Mouse (Mus musculus) myocyte (in vitro differentiated cells): ENCODE results near the gene Anks1b. TPM values are rescaled to one million over a fixed set of nuclear protein-coding genes. Genes with fewer than 3 reads are reported as not detected.

ENCODE experiments used
- H3K27me3 ChIP-seq: one replicate; pipeline ENCODE4 v1.6.1; 2011; ENCODE audit not compliant: control insufficient read depth, insufficient read depth, insufficient read length
- H3K36me3 ChIP-seq: one replicate; pipeline ENCODE4 v1.6.1; 2011; ENCODE audit not compliant: control insufficient read depth, insufficient read depth
- H3K4me2 ChIP-seq: one replicate; pipeline ENCODE4 v1.6.1; 2011; ENCODE audit warnings: low read depth, control low read depth
- H3K4me3 ChIP-seq: one replicate; pipeline ENCODE4 v1.5.1; 2011; ENCODE audit warnings: mild to moderate bottlenecking, control low read depth, moderate library complexity
- H3K79me2 ChIP-seq: one replicate; pipeline ENCODE4 v1.6.1; 2011; ENCODE audit not compliant: control insufficient read depth, insufficient read depth
- H3ac ChIP-seq: one replicate; pipeline ENCODE4 v1.6.1; 2011; ENCODE audit not compliant: control insufficient read depth, insufficient read length
- CEBPB ChIP-seq: IDR thresholded peaks from 2 replicates; pipeline ENCODE4 v1.6.1; 2011; ENCODE audit warnings: mild to moderate bottlenecking, moderate library complexity; ENCODE audit not compliant: poor library complexity, insufficient read depth, severe bottlenecking
- E2F4 ChIP-seq: IDR thresholded peaks from one replicate; pipeline ENCODE4 v1.6.1; 2011; ENCODE audit warnings: mild to moderate bottlenecking, control low read depth, moderate library complexity; ENCODE audit not compliant: insufficient read depth
- MAX ChIP-seq: IDR thresholded peaks from one replicate; pipeline ENCODE4 v1.6.1; 2011; ENCODE audit warnings: low read depth, mild to moderate bottlenecking, control low read depth
- MYOD1 ChIP-seq, 3 experiments: IDR thresholded peaks; one replicate each; pipeline ENCODE4 v1.6.1; 2011; ENCODE audit warnings: control low read depth in 2 of 3, low read depth in 2 of 3, mild to moderate bottlenecking in 2 of 3, moderate library complexity in 1 of 3; ENCODE audit not compliant: insufficient read length in 2 of 3, control insufficient read depth in 1 of 3
- MYOG ChIP-seq, 3 experiments: IDR thresholded peaks; one replicate each; pipeline ENCODE4 v1.6.1; 2011; ENCODE audit warnings: control low read depth in 2 of 3, low read depth in 2 of 3, mild to moderate bottlenecking in 2 of 3; ENCODE audit not compliant: insufficient read length in 2 of 3, control insufficient read depth in 1 of 3, insufficient read depth in 1 of 3
- POLR2A ChIP-seq: IDR thresholded peaks from one replicate; pipeline ENCODE4 v1.6.1; 2011; ENCODE audit warnings: low read depth, mild to moderate bottlenecking, control low read depth, moderate library complexity; ENCODE audit not compliant: insufficient read length
- POLR2AphosphoS2 ChIP-seq: IDR thresholded peaks from one replicate; pipeline ENCODE4 v1.6.1; 2011; ENCODE audit warnings: low read depth, control low read depth; ENCODE audit not compliant: insufficient read length
- REST ChIP-seq: IDR thresholded peaks from one replicate; pipeline ENCODE4 v1.6.1; 2011; ENCODE audit warnings: mild to moderate bottlenecking, control low read depth, moderate library complexity; ENCODE audit not compliant: insufficient read depth, insufficient read length
- SRF ChIP-seq: IDR thresholded peaks from one replicate; pipeline ENCODE4 v1.6.1; 2011; ENCODE audit warnings: low read depth; ENCODE audit not compliant: control insufficient read depth, insufficient read length
- TCF12 ChIP-seq: IDR thresholded peaks from one replicate; pipeline ENCODE4 v1.6.1; 2011; ENCODE audit warnings: mild to moderate bottlenecking, control low read depth; ENCODE audit not compliant: poor library complexity, insufficient read depth, severe bottlenecking
- TCF3 ChIP-seq: IDR thresholded peaks from one replicate; pipeline ENCODE4 v1.6.1; 2011; ENCODE audit warnings: low read depth, control low read depth; ENCODE audit not compliant: insufficient read length
- USF1 ChIP-seq: IDR thresholded peaks from one replicate; pipeline ENCODE4 v1.6.1; 2011; ENCODE audit warnings: low read depth, mild to moderate bottlenecking, control low read depth, moderate library complexity
- polyA plus RNA-seq: library from polyadenylated mRNA; unstranded; fragments of >200 nt; fragmentation: generic; extraction: Trizol; gene quantifications from one replicate; pipeline ENCODE4 v1.2.1, GENCODE M21; 2012; ENCODE audit warnings: missing spikeins

Gene Anks1b
- polyA plus RNA-seq, 1 experiment: 0.13 TPM

GRCm38 (mm10) chr10:90803112-90803511 is 929.8 kb downstream of the Anks1b start:
- Histone ChIP-seq H3ac (no peak overlapping the region), H3K36me3 (no peaks in the 10 kb centered on the region), H3K4me2 (no peak overlapping the region), H3K27me3 (no peaks in the 10 kb centered on the region), H3K4me3 (no peak overlapping the region), H3K79me2 (no peaks in the 10 kb centered on the region)
- TF ChIP-seq POLR2AphosphoS2 (no peak), MYOD1 (IDR thresholded peaks at IDR 0.05; ENCODE audit: control insufficient read depth in 1 of 3, insufficient read length in 2 of 3, low read depth in 2 of 3) (no peak), REST (no peak), E2F4 (no peak), SRF (no peak), USF1 (no peak), MYOG (IDR thresholded peaks at IDR 0.05; ENCODE audit: control insufficient read depth in 1 of 3, insufficient read depth in 1 of 3, insufficient read length in 2 of 3, low read depth in 2 of 3) (no peak), TCF12 (no peak), MAX (no peak), POLR2A (no peak), CEBPB (no peak), TCF3 (no peak)

GRCm38 (mm10) chr10:90804602-90805095 is 931.3 kb downstream of the Anks1b start:
- no peaks in the 10 kb centered on the region for H3K79me2 ChIP-seq
- TF ChIP-seq MYOD1 (IDR thresholded peaks at IDR 0.05; ENCODE audit: control insufficient read depth in 1 of 3, insufficient read length in 2 of 3, low read depth in 2 of 3) (no peak), USF1 (no peak), TCF3 (no peak), E2F4 (no peak), CEBPB (no peak), REST (no peak), TCF12 (no peak), POLR2A (no peak), SRF (no peak), MYOG (IDR thresholded peaks at IDR 0.05; ENCODE audit: control insufficient read depth in 1 of 3, insufficient read depth in 1 of 3, insufficient read length in 2 of 3, low read depth in 2 of 3) (no peak), MAX (no peak), POLR2AphosphoS2 (no peak)
- no peak overlapping the region for H3K4me3 ChIP-seq
- H3ac ChIP-seq: no peak overlapping the region
- H3K4me2 ChIP-seq: no peak overlapping the region
- no peaks in the 10 kb centered on the region for H3K27me3 ChIP-seq
- H3K36me3 ChIP-seq: no peaks in the 10 kb centered on the region

GRCm38 (mm10) chr10:90808616-90809310 is 935.5 kb downstream of the Anks1b start:
- Histone ChIP-seq H3K27me3 (no peaks in the 10 kb centered on the region), H3ac (no peak overlapping the region), H3K4me3 (no peak overlapping the region), H3K36me3 (no peaks in the 10 kb centered on the region), H3K79me2 (no peaks in the 10 kb centered on the region), H3K4me2 (no peak overlapping the region)
- TF ChIP-seq REST (no peak), MYOD1 (IDR thresholded peaks at IDR 0.05; ENCODE audit: control insufficient read depth in 1 of 3, insufficient read length in 2 of 3, low read depth in 2 of 3) (peak in 1 of 3 experiments; percentile 1)

GRCm38 (mm10) chr10:90809911-90810590 is 936.7 kb downstream of the Anks1b start:
- peak overlapping the region; percentile 7 for H3K4me2 ChIP-seq
- no peak overlapping the region for H3K4me3 ChIP-seq
- H3ac ChIP-seq: no peak overlapping the region
- no peaks in the 10 kb centered on the region for H3K36me3 ChIP-seq
- no peak for TF ChIP-seq REST
- no peak for TF ChIP-seq POLR2AphosphoS2
- no peak for TF ChIP-seq SRF
- no peak for TF ChIP-seq MYOG (IDR thresholded peaks at IDR 0.05; ENCODE audit: control insufficient read depth in 1 of 3, insufficient read depth in 1 of 3, insufficient read length in 2 of 3, low read depth in 2 of 3)
- TF ChIP-seq CEBPB: no peak
- TF ChIP-seq USF1: no peak
- no peak for TF ChIP-seq TCF3
- H3K79me2 ChIP-seq: no peaks in the 10 kb centered on the region
- H3K27me3 ChIP-seq: no peaks in the 10 kb centered on the region

GRCm38 (mm10) chr10:90811446-90811845 is 938.1 kb downstream of the Anks1b start:
- Histone ChIP-seq H3ac (no peak overlapping the region), H3K36me3 (no peaks in the 10 kb centered on the region), H3K79me2 (no peaks in the 10 kb centered on the region), H3K4me2 (no peak overlapping the region), H3K4me3 (no peak overlapping the region), H3K27me3 (no peaks in the 10 kb centered on the region)
- TF ChIP-seq SRF (no peak), E2F4 (no peak), MYOD1 (IDR thresholded peaks at IDR 0.05; ENCODE audit: control insufficient read depth in 1 of 3, insufficient read length in 2 of 3, low read depth in 2 of 3) (no peak), CEBPB (no peak), TCF12 (no peak), MAX (no peak), MYOG (IDR thresholded peaks at IDR 0.05; ENCODE audit: control insufficient read depth in 1 of 3, insufficient read depth in 1 of 3, insufficient read length in 2 of 3, low read depth in 2 of 3) (no peak)
